ENCODE assay signal across 21 mouse cellular contexts in genomic region chr17:73474371-73474770, GRCm38 (mm10).
DNase-seq lines count a peak whose midpoint lies in the region; ATAC-seq lines count a peak whose summit lies in the region.
"Had no signal": no experiment of that assay in that cellular context is flagged by ENCODE, and none has a peak within 500 bp of the region (broad histone marks: within the 10 kb centered on the region; RNA-seq: fewer than 3 reads in every experiment).

No protein-coding gene starts in this region.

- no peak overlapping the region for H3K4me2 ChIP-seq in hindbrain, embryonic 12.5 days (replicated peaks)
- H3K4me2 ChIP-seq in hindbrain, embryonic 15.5 days: no peak overlapping the region
- no peak overlapping the region for H3K4me2 ChIP-seq in neural tube, embryonic 15.5 days
- H3K4me2 ChIP-seq: embryonic facial prominence, embryonic 15.5 days; heart, embryonic 12.5 days; intestine, embryonic 15.5 days had no signal

- H3K27ac ChIP-seq in hindbrain, embryonic 12.5 days: no peak overlapping the region
- no peak overlapping the region for H3K27ac ChIP-seq in hindbrain, embryonic 10.5 days
- no peak overlapping the region for H3K27ac ChIP-seq in hindbrain, embryonic 15.5 days (replicated peaks)
- peak overlapping the region; percentile 58 for H3K27ac ChIP-seq in neural tube, embryonic 15.5 days (replicated peaks)
- H3K27ac ChIP-seq: embryonic facial prominence, embryonic 15.5 days; forebrain, embryonic 10.5 days; gastrocnemius, adult 2 months; intestine, embryonic 15.5 days had no signal

- no peak for DNase-seq in hindbrain, embryonic 10.5 days (ENCODE audit: low spot score)
- peak; percentile 5 for DNase-seq in ES-CJ7 (ENCODE audit: low read depth, low spot score)
- no peak for DNase-seq in layer of hippocampus, postnatal 10 days (ENCODE audit: low spot score in 2 of 2)
- no peak for DNase-seq in layer of hippocampus, adult 9-10 months (ENCODE audit: low spot score)
- DNase-seq: adrenal gland, postnatal 10 days; cerebellum, adult 11 months; cerebellum, adult 8-10 months; cerebellum, postnatal 14 days; embryo, embryonic 11 days; gastrocnemius, adult 2 months; gastrocnemius, postnatal 25 days had no signal

- H3K4me1 ChIP-seq in hindbrain, embryonic 12.5 days: peaks cover 16% of the 10 kb centered on the region
- H3K4me1 ChIP-seq in hindbrain, embryonic 10.5 days (replicated peaks): peaks cover 13% of the 10 kb centered on the region
- H3K4me1 ChIP-seq in hindbrain, embryonic 15.5 days (replicated peaks): peaks cover 11% of the 10 kb centered on the region
- H3K4me1 ChIP-seq in neural tube, embryonic 15.5 days: peaks cover 26% of the 10 kb centered on the region
- H3K4me1 ChIP-seq: embryonic facial prominence, embryonic 15.5 days; heart, embryonic 12.5 days; intestine, embryonic 15.5 days had no signal

- no peaks in the 10 kb centered on the region for H3K27me3 ChIP-seq in hindbrain, embryonic 12.5 days
- H3K27me3 ChIP-seq in hindbrain, embryonic 10.5 days (ENCODE audit: insufficient read depth, poor library complexity, severe bottlenecking): no peaks in the 10 kb centered on the region
- no peaks in the 10 kb centered on the region for H3K27me3 ChIP-seq in hindbrain, embryonic 15.5 days
- H3K27me3 ChIP-seq in neural tube, embryonic 15.5 days (replicated peaks): no peaks in the 10 kb centered on the region
- H3K27me3 ChIP-seq: embryonic facial prominence, embryonic 15.5 days; heart, embryonic 12.5 days; intestine, embryonic 15.5 days had no signal

- no peaks in the 10 kb centered on the region for H3K9me3 ChIP-seq in hindbrain, embryonic 12.5 days (replicated peaks)
- no peaks in the 10 kb centered on the region for H3K9me3 ChIP-seq in hindbrain, embryonic 10.5 days
- H3K9me3 ChIP-seq in hindbrain, embryonic 15.5 days: no peaks in the 10 kb centered on the region
- H3K9me3 ChIP-seq in neural tube, embryonic 15.5 days (replicated peaks): no peaks in the 10 kb centered on the region
- H3K9me3 ChIP-seq: embryonic facial prominence, embryonic 15.5 days; forebrain, embryonic 10.5 days; heart, embryonic 12.5 days; intestine, embryonic 15.5 days had no signal

- H3K4me3 ChIP-seq in hindbrain, embryonic 12.5 days: no peak overlapping the region
- H3K4me3 ChIP-seq in hindbrain, embryonic 10.5 days: no peak overlapping the region
- no peak overlapping the region for H3K4me3 ChIP-seq in hindbrain, embryonic 15.5 days
- no peak overlapping the region for H3K4me3 ChIP-seq in neural tube, embryonic 15.5 days (replicated peaks)
- H3K4me3 ChIP-seq: embryonic facial prominence, embryonic 15.5 days; erythroblast, embryonic 14.5 days; forebrain, embryonic 10.5 days; gastrocnemius, adult 2 months; heart, embryonic 12.5 days; intestine, embryonic 15.5 days had no signal

- WGBS in hindbrain, embryonic 12.5 days: 38% methylated on average over 7 of the region's 7 CpGs
- WGBS in hindbrain, embryonic 10.5 days: 43% methylated on average over 7 of the region's 7 CpGs
- 22% methylated on average over 7 of the region's 7 CpGs for WGBS in hindbrain, embryonic 15.5 days
- 17% methylated on average over 7 of the region's 7 CpGs for WGBS in neural tube, embryonic 15.5 days

- no peak overlapping the region for H3K9ac ChIP-seq in hindbrain, embryonic 12.5 days
- no peak overlapping the region for H3K9ac ChIP-seq in hindbrain, embryonic 15.5 days
- no peak overlapping the region for H3K9ac ChIP-seq in neural tube, embryonic 15.5 days (replicated peaks)
- H3K9ac ChIP-seq: embryonic facial prominence, embryonic 15.5 days; heart, embryonic 12.5 days; intestine, embryonic 15.5 days had no signal

- peak; percentile 64 for ATAC-seq in hindbrain, embryonic 12.5 days (ENCODE audit: low FRiP score)
- ATAC-seq in hindbrain, embryonic 15.5 days (ENCODE audit: low FRiP score, low read depth): peak; percentile 59; the same call in 1 of the 2 replicates
- peak; percentile 59; the same call in 1 of the 2 replicates for ATAC-seq in neural tube, embryonic 15.5 days (ENCODE audit: low FRiP score)
- ATAC-seq: forebrain, embryonic 14.5 days; intestine, embryonic 15.5 days; Patski had no signal

- H3K36me3 ChIP-seq in hindbrain, embryonic 12.5 days: no peaks in the 10 kb centered on the region
- H3K36me3 ChIP-seq in hindbrain, embryonic 10.5 days: no peaks in the 10 kb centered on the region
- no peaks in the 10 kb centered on the region for H3K36me3 ChIP-seq in hindbrain, embryonic 15.5 days
- no peaks in the 10 kb centered on the region for H3K36me3 ChIP-seq in neural tube, embryonic 15.5 days
- H3K36me3 ChIP-seq: embryonic facial prominence, embryonic 15.5 days; forebrain, embryonic 10.5 days; heart, embryonic 12.5 days; intestine, embryonic 15.5 days had no signal
